Mouse (Mus musculus) hindbrain, embryonic 13.5 days (tissue): ENCODE measurements at regions not wholly inside any gene's neighbourhood (a gene's known extent, or its start where the extent isn't known, plus 50 kb on each side); places are given as distances from the start of the nearest gene placed in this dataset.

Source experiments
- ATAC-seq: fragments of 200-750 bp; cut with Nextera tagmentation; 2 replicates; pipeline ENCODE4 v1.8.0; 2017; ENCODE audit warnings: moderate TSS enrichment; ENCODE audit not compliant: low FRiP score
- H3K27ac ChIP-seq: fragments of 300-500 bp; sonication (generic); 2 replicates; pipeline ENCODE4 v1.5.1; 2015; ENCODE audit warnings: inconsistent platforms, mild to moderate bottlenecking, moderate library complexity
- H3K27me3 ChIP-seq: fragments of 300-500 bp; sonication (generic); 2 replicates; pipeline ENCODE4 v1.6.1; 2015; ENCODE audit warnings: mild to moderate bottlenecking, inconsistent platforms
- H3K36me3 ChIP-seq: fragments of 300-500 bp; sonication (generic); 2 replicates; pipeline ENCODE4 v1.6.1; 2015; ENCODE audit warnings: mild to moderate bottlenecking, inconsistent platforms
- H3K4me1 ChIP-seq: fragments of 300-500 bp; sonication (generic); replicated peaks from 2 replicates; pipeline ENCODE4 v1.6.1; 2015; ENCODE audit warnings: inconsistent platforms
- H3K4me2 ChIP-seq: fragments of 300-500 bp; sonication (generic); 2 replicates; pipeline ENCODE4 v1.6.1; 2015; ENCODE audit warnings: inconsistent platforms, mild to moderate bottlenecking, moderate library complexity
- H3K4me3 ChIP-seq: fragments of 300-500 bp; sonication (generic); 2 replicates; pipeline ENCODE4 v1.5.1; 2015; ENCODE audit warnings: mild to moderate bottlenecking, inconsistent platforms
- H3K9ac ChIP-seq: fragments of 300-500 bp; sonication (generic); 2 replicates; pipeline ENCODE4 v1.6.1; 2015; ENCODE audit warnings: mild to moderate bottlenecking, inconsistent platforms
- H3K9me3 ChIP-seq: fragments of 300-500 bp; sonication (generic); 2 replicates; pipeline ENCODE4 v1.6.1; 2016; ENCODE audit warnings: inconsistent platforms
- WGBS: fragments of 180-500 bp; shearing (Covaris S2); methylation state at CpG from one replicate; pipeline ENCODE4 v1.1.7; 2015; 5-methylcytosine and 5-hydroxymethylcytosine counted together

GRCm38 (mm10) chr15:62822305-62822704 is 1022.7 kb downstream of the Gsdmc2 start:
- H3K4me2 ChIP-seq: no peak overlapping the region
- no peaks in the 10 kb centered on the region for H3K9me3 ChIP-seq
- no peak for ATAC-seq
- no peaks in the 10 kb centered on the region for H3K4me1 ChIP-seq
- no peak overlapping the region for H3K9ac ChIP-seq
- no peak overlapping the region for H3K27ac ChIP-seq
- H3K4me3 ChIP-seq: no peak overlapping the region
- H3K36me3 ChIP-seq: no peaks in the 10 kb centered on the region
- no peaks in the 10 kb centered on the region for H3K27me3 ChIP-seq

DNA sequence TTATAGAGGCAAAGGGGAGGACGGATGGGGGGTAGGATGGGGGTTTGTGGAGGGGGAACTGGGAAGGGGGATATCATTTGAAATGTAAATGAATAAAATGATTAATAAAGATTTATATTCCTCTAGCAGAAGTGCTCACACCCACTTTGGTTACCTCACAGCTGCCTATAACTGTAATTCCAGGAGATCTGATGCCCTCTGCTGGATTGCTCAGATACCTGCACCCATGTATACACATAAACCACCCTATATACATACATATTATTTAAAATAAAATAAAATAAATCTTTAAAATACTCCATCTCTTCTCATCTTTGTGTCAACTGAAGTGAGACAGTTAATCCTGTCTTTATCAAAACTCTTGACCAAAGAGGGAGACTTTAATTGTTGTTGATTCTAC is 1031.9 kb downstream of the Gsdmc2 start:
- Histone ChIP-seq H3K27me3 (no peaks in the 10 kb centered on the region), H3K9me3 (no peaks in the 10 kb centered on the region), H3K4me2 (no peak overlapping the region), H3K9ac (no peak overlapping the region), H3K36me3 (no peaks in the 10 kb centered on the region), H3K4me3 (no peak overlapping the region), H3K4me1 (no peaks in the 10 kb centered on the region), H3K27ac (no peak overlapping the region)
- 86% methylated on average over 1 of the region's 1 CpGs for WGBS
- no peak for ATAC-seq

DNA sequence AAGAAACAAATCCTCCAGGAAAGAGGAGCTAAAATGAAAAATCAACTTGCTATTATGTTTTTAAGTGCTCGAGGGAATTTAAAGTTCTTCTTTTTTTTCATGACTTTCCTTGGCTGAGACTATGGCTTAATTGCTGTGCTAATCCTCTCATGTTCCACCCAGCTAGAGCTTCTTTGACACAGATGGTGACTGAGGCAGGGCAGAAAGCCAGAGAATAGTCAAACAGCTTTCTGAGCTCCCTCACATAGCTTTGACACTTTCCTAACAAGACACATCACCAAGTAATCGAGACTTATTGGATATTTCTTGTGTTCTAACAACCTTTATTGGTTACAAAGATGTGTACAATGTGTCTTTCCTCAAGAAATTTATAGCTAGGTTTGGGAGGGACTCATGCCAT is 1033.0 kb downstream of the Gsdmc2 start:
- Histone ChIP-seq H3K27ac (no peak overlapping the region), H3K4me3 (no peak overlapping the region), H3K4me1 (no peaks in the 10 kb centered on the region), H3K9me3 (no peaks in the 10 kb centered on the region), H3K36me3 (no peaks in the 10 kb centered on the region), H3K9ac (no peak overlapping the region), H3K4me2 (no peak overlapping the region), H3K27me3 (no peaks in the 10 kb centered on the region)
- 81% methylated on average over 2 of the region's 2 CpGs for WGBS
- no peak for ATAC-seq

- Histone ChIP-seq H3K4me3 (no peak overlapping the region), H3K4me2 (no peak overlapping the region), H3K9me3 (no peaks in the 10 kb centered on the region), H3K36me3 (no peaks in the 10 kb centered on the region), H3K27me3 (no peaks in the 10 kb centered on the region), H3K9ac (no peak overlapping the region), H3K4me1 (no peaks in the 10 kb centered on the region), H3K27ac (no peak overlapping the region)
- ATAC-seq: no peak
- 92% methylated on average over 3 of the region's 3 CpGs for WGBS
These were observed 1035.7 kb downstream of the Gsdmc2 start for GRCm38 (mm10) chr15:62809320-62809719.

- Histone ChIP-seq H3K4me2 (no peak overlapping the region), H3K9me3 (no peaks in the 10 kb centered on the region), H3K27me3 (no peaks in the 10 kb centered on the region), H3K4me1 (no peaks in the 10 kb centered on the region), H3K9ac (no peak overlapping the region), H3K27ac (no peak overlapping the region), H3K36me3 (no peaks in the 10 kb centered on the region), H3K4me3 (no peak overlapping the region)
- WGBS: 92% methylated on average over 4 of the region's 4 CpGs
- ATAC-seq: no peak
These were observed 1036.7 kb downstream of the Gsdmc2 start for GRCm38 (mm10) chr15:62808087-62808808.

DNA sequence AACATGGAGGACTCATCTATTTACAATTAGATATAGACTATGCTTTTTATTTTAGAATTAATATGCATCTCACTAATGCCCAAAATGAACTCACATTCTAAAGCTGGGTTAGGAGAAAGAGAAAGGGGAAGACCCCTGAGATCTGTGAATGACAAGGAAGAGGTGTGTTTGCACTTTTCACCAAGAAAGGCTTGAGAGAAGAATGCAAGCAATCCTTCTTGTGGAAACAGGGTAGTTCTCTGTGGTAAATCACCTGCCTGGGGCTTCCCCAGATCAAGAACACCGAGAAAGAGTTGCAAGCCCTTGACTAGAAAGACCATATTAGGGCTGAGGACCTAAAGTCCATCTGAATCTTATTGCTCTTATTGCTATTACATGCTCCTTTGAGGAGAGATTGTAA is 1037.6 kb downstream of the Gsdmc2 start:
- Histone ChIP-seq H3K27ac (no peak overlapping the region), H3K36me3 (no peaks in the 10 kb centered on the region)
- ATAC-seq: no peak

DNA sequence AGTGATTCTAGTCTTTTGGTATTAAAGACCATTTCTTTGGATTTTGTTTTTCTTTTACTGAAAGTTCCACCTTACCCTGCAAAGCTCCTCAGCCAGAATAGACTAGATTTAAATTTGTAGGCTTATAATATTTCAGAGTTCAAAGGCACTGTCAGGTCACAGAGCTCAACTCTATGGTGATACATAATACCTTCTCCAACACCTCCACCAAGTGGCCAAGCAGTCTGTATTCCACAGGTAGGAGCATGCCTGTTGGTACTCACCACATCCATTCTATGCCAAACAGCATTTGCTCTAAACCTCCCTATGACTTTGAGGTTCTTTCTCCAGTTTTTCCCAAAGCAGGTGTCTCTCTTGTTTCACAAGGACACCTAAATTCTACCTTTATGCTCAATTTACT is 1042.2 kb downstream of the Gsdmc2 start:
- Histone ChIP-seq H3K4me1 (no peaks in the 10 kb centered on the region), H3K27me3 (no peaks in the 10 kb centered on the region), H3K9me3 (no peaks in the 10 kb centered on the region), H3K4me3 (no peak overlapping the region), H3K4me2 (no peak overlapping the region), H3K9ac (no peak overlapping the region), H3K27ac (no peak overlapping the region), H3K36me3 (no peaks in the 10 kb centered on the region)
- no peak for ATAC-seq

More for the DNA sequence above, 1037.6 kb downstream of the Gsdmc2 start:
- WGBS: 90% methylated on average over 1 of the region's 1 CpGs
- Histone ChIP-seq H3K27me3 (no peaks in the 10 kb centered on the region), H3K4me2 (no peak overlapping the region), H3K4me1 (no peaks in the 10 kb centered on the region), H3K9me3 (no peaks in the 10 kb centered on the region), H3K4me3 (no peak overlapping the region), H3K9ac (no peak overlapping the region)

DNA sequence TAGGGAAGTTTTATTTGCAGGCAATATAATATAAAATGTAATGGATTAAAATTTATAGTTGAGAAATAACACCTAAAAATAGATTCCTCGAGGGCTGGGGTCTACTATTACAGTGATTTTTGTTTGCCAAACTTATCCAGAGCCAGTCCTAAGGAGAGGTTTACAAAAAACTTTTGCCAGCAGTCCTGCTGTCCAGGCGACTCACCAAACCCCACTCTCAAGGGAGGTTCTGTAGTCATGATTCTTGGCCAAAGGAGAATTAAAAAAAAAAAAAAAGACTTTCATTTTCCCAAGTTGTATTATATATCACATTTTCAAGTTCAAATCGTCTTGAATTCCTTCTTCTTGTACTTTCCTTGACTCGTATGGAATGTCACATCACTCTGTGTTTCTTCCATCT is 1046.2 kb downstream of the Gsdmc2 start:
- WGBS: 87% methylated on average over 4 of the region's 4 CpGs
- ATAC-seq: no peak
- Histone ChIP-seq H3K4me2 (no peak overlapping the region), H3K4me3 (no peak overlapping the region), H3K9me3 (no peaks in the 10 kb centered on the region), H3K9ac (no peak overlapping the region), H3K4me1 (no peaks in the 10 kb centered on the region), H3K27ac (no peak overlapping the region), H3K36me3 (no peaks in the 10 kb centered on the region), H3K27me3 (no peaks in the 10 kb centered on the region)

DNA sequence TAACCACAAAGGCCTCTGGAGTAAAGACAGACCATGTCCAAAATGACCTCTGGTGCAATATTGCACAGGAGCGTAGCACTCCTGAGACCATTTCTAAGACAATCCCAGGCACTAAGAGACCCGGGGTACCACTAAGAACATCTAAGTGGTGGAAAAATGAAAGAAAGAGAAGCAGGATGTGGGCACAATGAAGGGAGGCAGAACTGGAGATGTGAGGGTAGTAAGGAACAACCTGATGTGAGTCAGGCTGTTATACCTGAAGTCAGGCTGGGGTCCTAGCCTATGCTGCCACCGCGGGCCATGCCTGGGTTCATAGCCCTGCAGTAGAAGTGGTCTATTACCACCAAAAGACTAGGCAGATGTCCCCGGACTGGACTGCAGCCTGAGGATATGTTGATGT is 1051.4 kb downstream of the Gsdmc2 start:
- H3K27ac ChIP-seq: no peak overlapping the region
- H3K27me3 ChIP-seq: no peaks in the 10 kb centered on the region
- H3K9ac ChIP-seq: no peak overlapping the region
- no peak overlapping the region for H3K4me3 ChIP-seq
- no peak overlapping the region for H3K4me2 ChIP-seq
- no peaks in the 10 kb centered on the region for H3K36me3 ChIP-seq
- no peaks in the 10 kb centered on the region for H3K9me3 ChIP-seq
- H3K4me1 ChIP-seq: no peaks in the 10 kb centered on the region
- no peak for ATAC-seq
- 96% methylated on average over 5 of the region's 5 CpGs for WGBS

DNA sequence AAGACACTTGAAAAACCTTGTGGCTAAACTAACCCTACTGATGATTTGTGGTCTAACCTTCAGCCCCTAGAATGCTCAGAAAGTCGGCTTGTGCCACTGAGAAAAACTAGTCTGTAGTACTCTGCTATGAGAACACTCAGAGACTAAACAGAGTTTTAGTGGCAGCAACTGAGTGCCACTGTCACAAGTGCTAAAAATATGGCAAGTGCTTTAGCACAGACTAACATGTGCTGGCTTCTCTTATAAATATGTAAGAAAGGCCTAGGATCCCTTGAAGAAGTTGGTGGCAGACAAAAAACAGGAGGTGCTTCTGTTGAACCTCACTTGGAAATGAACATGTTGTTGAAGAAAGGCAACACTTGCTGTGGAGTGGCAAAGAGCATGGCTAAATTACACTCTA is 1052.9 kb downstream of the Gsdmc2 start:
- no peaks in the 10 kb centered on the region for H3K9me3 ChIP-seq
- no peak overlapping the region for H3K4me3 ChIP-seq
- H3K4me1 ChIP-seq: no peaks in the 10 kb centered on the region
- H3K9ac ChIP-seq: no peak overlapping the region
- H3K4me2 ChIP-seq: no peak overlapping the region
- no peak for ATAC-seq
- no peaks in the 10 kb centered on the region for H3K27me3 ChIP-seq
- 80% methylated on average over 1 of the region's 1 CpGs for WGBS
- H3K27ac ChIP-seq: no peak overlapping the region
- no peaks in the 10 kb centered on the region for H3K36me3 ChIP-seq

- Histone ChIP-seq H3K27ac (no peak overlapping the region), H3K36me3 (no peaks in the 10 kb centered on the region), H3K9ac (no peak overlapping the region), H3K4me2 (no peak overlapping the region), H3K4me3 (no peak overlapping the region), H3K27me3 (no peaks in the 10 kb centered on the region), H3K9me3 (no peaks in the 10 kb centered on the region), H3K4me1 (no peaks in the 10 kb centered on the region)
- 92% methylated on average over 2 of the region's 2 CpGs for WGBS
- no peak for ATAC-seq
These were observed 1057.2 kb downstream of the Gsdmc2 start for GRCm38 (mm10) chr15:62787753-62788152.

DNA sequence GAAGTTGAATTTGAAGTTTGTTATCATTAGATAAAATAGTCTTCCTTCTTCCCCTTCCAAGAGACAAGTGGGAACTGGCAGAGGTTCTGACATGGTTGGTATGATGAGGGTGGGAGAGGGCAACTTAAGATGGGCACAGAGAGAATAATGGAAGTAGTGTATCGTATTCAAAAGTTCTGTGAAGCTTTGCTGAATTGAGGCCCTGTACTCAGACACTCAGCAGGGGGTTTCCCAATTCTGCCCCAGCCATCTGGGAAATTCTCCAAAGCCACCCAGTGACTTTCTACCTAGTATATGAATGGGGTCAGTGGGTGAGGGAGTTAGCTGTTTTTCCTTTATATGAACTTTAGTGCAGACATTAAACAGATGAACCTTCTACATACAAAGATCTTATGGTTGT is 1058.7 kb downstream of the Gsdmc2 start:
- Histone ChIP-seq H3K4me3 (no peak overlapping the region), H3K4me1 (no peaks in the 10 kb centered on the region), H3K27me3 (no peaks in the 10 kb centered on the region), H3K4me2 (no peak overlapping the region), H3K27ac (no peak overlapping the region), H3K9me3 (no peaks in the 10 kb centered on the region), H3K36me3 (no peaks in the 10 kb centered on the region), H3K9ac (no peak overlapping the region)
- 70% methylated on average over 1 of the region's 1 CpGs for WGBS
- no peak for ATAC-seq

- WGBS: 91% methylated on average over 1 of the region's 1 CpGs
- H3K4me1 ChIP-seq: no peaks in the 10 kb centered on the region
- H3K27ac ChIP-seq: no peak overlapping the region
- no peak overlapping the region for H3K4me3 ChIP-seq
- H3K4me2 ChIP-seq: no peak overlapping the region
- no peak for ATAC-seq
- no peaks in the 10 kb centered on the region for H3K36me3 ChIP-seq
- no peaks in the 10 kb centered on the region for H3K9me3 ChIP-seq
- no peaks in the 10 kb centered on the region for H3K27me3 ChIP-seq
- no peak overlapping the region for H3K9ac ChIP-seq
These were observed 1060.4 kb downstream of the Gsdmc2 start for GRCm38 (mm10) chr15:62784456-62785139.
